Comparison of ENCODE assay signal across 29 mouse cellular contexts in the genomic region with DNA sequence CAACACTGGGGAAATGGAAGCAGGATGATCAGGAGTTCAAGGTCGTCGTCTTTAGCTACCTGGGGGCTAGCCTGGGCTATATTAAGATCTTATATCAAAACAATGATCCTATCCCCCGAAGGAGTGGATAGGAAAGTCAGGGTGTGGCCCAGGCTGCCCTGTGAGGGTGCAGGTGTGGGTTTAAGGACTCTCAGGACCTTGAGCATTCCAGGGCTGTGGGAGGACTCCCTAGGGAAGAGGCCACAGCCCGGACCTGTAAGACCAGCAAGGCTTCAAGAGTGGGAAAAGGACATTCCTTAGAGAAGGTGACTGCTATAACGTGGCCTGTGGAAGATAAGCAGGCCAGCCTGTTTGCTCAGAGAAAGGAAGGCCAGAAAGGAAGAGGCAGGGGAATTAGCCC. TPM values are rescaled to one million over a fixed set of nuclear protein-coding genes. Genes with fewer than 3 reads are reported as not detected.
A peak's percentile ranks its signal among the peaks of the same experiment; 100 is the strongest.
DNase-seq lines count a peak whose midpoint lies in the region; ATAC-seq and TF ChIP-seq lines count a peak whose summit lies in the region.
"Had no signal": no experiment of that assay in that cellular context is flagged by ENCODE, and none has a peak within 500 bp of the region (broad histone marks: within the 10 kb centered on the region; RNA-seq: fewer than 3 reads in every experiment).

No protein-coding gene starts in this region.

- no peak for TF ChIP-seq EP300 in stomach, postnatal 0 days (optimal IDR thresholded peaks at IDR 0.05)

- H3K27ac ChIP-seq in kidney, embryonic 15.5 days, result no peak overlapping the region
- no peak overlapping the region; the same call in 1 of the 2 replicates for H3K27ac ChIP-seq in stomach, embryonic 14.5 days (ENCODE audit: low read length)
- H3K27ac ChIP-seq in stomach, postnatal 0 days (replicated peaks), result no peak overlapping the region
- peak overlapping the region; percentile 54; the same call in 1 of the 2 replicates for H3K27ac ChIP-seq in intestine, embryonic 15.5 days
- H3K27ac ChIP-seq: forebrain, embryonic 13.5 days; hindbrain, embryonic 14.5 days; limb, embryonic 10.5 days; midbrain, embryonic 13.5 days; neural tube, embryonic 12.5 days had no signal

- H3K36me3 ChIP-seq in kidney, embryonic 15.5 days, result no peaks in the 10 kb centered on the region
- no peaks in the 10 kb centered on the region for H3K36me3 ChIP-seq in stomach, embryonic 14.5 days (ENCODE audit: control insufficient read depth, insufficient read depth, low read length)
- H3K36me3 ChIP-seq in stomach, postnatal 0 days (ENCODE audit: control insufficient read depth, insufficient read depth, low read length), result no peaks in the 10 kb centered on the region
- H3K36me3 ChIP-seq in intestine, embryonic 15.5 days, result no peaks in the 10 kb centered on the region; the same call in 1 of the 2 replicates
- H3K36me3 ChIP-seq: heart, embryonic 12.5 days; limb, embryonic 10.5 days; midbrain, embryonic 13.5 days; neural tube, embryonic 12.5 days had no signal

- peaks cover 28% of the 10 kb centered on the region for H3K27me3 ChIP-seq in kidney, embryonic 15.5 days
- peaks cover 8% of the 10 kb centered on the region; the same call in 1 of the 2 replicates for H3K27me3 ChIP-seq in stomach, embryonic 14.5 days (ENCODE audit: control insufficient read depth, insufficient read depth, low read length)
- H3K27me3 ChIP-seq in stomach, postnatal 0 days (ENCODE audit: control insufficient read depth, insufficient read depth, low read length), result no peaks in the 10 kb centered on the region
- 0 out of 2 replicates have a peak, but pooled peaks cover 7% of the 10 kb centered on the region for H3K27me3 ChIP-seq in intestine, embryonic 15.5 days (replicated peaks)

- no peak for DNase-seq in kidney, adult 11 months
- DNase-seq in stomach, postnatal 0 days (ENCODE audit: low spot score), result no peak
- DNase-seq in cerebellum, adult 11-12 months, result no peak
- no peak for DNase-seq in adrenal gland, postnatal 10 days
- DNase-seq: adrenal gland, postnatal 36 days; B cell, adult 2 months; cerebellum, adult 18-20 months; cerebellum, postnatal 36 days; heart, adult 11 months; heart, postnatal 36 days; kidney, adult 18-20 months; liver, postnatal 0 days; right cerebral cortex, postnatal 4 days; thymus, postnatal 4 days had no signal

- peaks cover 30% of the 10 kb centered on the region for H3K4me1 ChIP-seq in kidney, embryonic 15.5 days
- H3K4me1 ChIP-seq in stomach, embryonic 14.5 days (ENCODE audit: control insufficient read depth, insufficient read depth, low read length), result peaks cover 7% of the 10 kb centered on the region; the same call in 1 of the 2 replicates
- H3K4me1 ChIP-seq in stomach, postnatal 0 days (replicated peaks; ENCODE audit: control insufficient read depth, insufficient read depth), result peaks cover 6% of the 10 kb centered on the region; the same call in 1 of the 2 replicates
- peaks cover 15% of the 10 kb centered on the region for H3K4me1 ChIP-seq in intestine, embryonic 15.5 days (replicated peaks)
- H3K4me1 ChIP-seq: forebrain, embryonic 13.5 days had no signal

- TF ChIP-seq CTCF in stomach, postnatal 0 days (IDR thresholded peaks at IDR 0.05; ENCODE audit: low read depth), result no peak

- peak overlapping the region; percentile 46; the same call in 1 of the 2 replicates for H3K4me3 ChIP-seq in kidney, embryonic 15.5 days (replicated peaks)
- peak overlapping the region; percentile 44; the same call in 1 of the 2 replicates for H3K4me3 ChIP-seq in stomach, embryonic 14.5 days (ENCODE audit: low read depth, low read length)
- no peak overlapping the region for H3K4me3 ChIP-seq in stomach, postnatal 0 days (ENCODE audit: low read depth, low read length)
- H3K4me3 ChIP-seq in intestine, embryonic 15.5 days (replicated peaks), result peak overlapping the region; percentile 18
- H3K4me3 ChIP-seq: erythroblast, embryonic 14.5 days; forebrain, embryonic 13.5 days; heart, embryonic 12.5 days; limb, embryonic 10.5 days; midbrain, embryonic 13.5 days; neural tube, embryonic 12.5 days had no signal

- 68% methylated on average over 5 of the region's 5 CpGs for WGBS in kidney, embryonic 15.5 days
- whole genome bisulfite sequencing in stomach, embryonic 14.5 days, result 63% methylated on average over 5 of the region's 5 CpGs
- 53% methylated on average over 5 of the region's 5 CpGs for WGBS in stomach, postnatal 0 days
- 64% methylated on average over 5 of the region's 5 CpGs for WGBS in intestine, embryonic 15.5 days

- H3K9me3 ChIP-seq in kidney, embryonic 15.5 days (replicated peaks), result no peaks in the 10 kb centered on the region
- H3K9me3 ChIP-seq in stomach, embryonic 14.5 days (ENCODE audit: control insufficient read depth, low read depth, low read length), result no peaks in the 10 kb centered on the region
- no peaks in the 10 kb centered on the region for H3K9me3 ChIP-seq in stomach, postnatal 0 days (ENCODE audit: control insufficient read depth, low read length)
- H3K9me3 ChIP-seq in intestine, embryonic 15.5 days, result no peaks in the 10 kb centered on the region
- H3K9me3 ChIP-seq: forebrain, embryonic 13.5 days; heart, embryonic 12.5 days; limb, embryonic 10.5 days; midbrain, embryonic 13.5 days; neural tube, embryonic 12.5 days had no signal

- no peak for ATAC-seq in kidney, embryonic 15.5 days (replicated peaks; ENCODE audit: low FRiP score)
- no peak for ATAC-seq in stomach, embryonic 14.5 days (ENCODE audit: insufficient number of reproducible peaks, insufficient read depth, low FRiP score, low read depth)
- no peak for ATAC-seq in stomach, postnatal 0 days (ENCODE audit: low FRiP score, low TSS enrichment)
- no peak for ATAC-seq in intestine, embryonic 15.5 days
- ATAC-seq: forebrain, embryonic 13.5 days; liver, postnatal 0 days; midbrain, embryonic 13.5 days had no signal

- H3K9ac ChIP-seq in kidney, embryonic 15.5 days, result no peak overlapping the region
- H3K9ac ChIP-seq in stomach, embryonic 14.5 days (replicated peaks; ENCODE audit: low read depth, low read length), result no peak overlapping the region
- H3K9ac ChIP-seq in stomach, postnatal 0 days (ENCODE audit: low read length), result no peak overlapping the region
- H3K9ac ChIP-seq in intestine, embryonic 15.5 days, result no peak overlapping the region
- H3K9ac ChIP-seq: forebrain, embryonic 13.5 days; heart, embryonic 12.5 days; hindbrain, embryonic 14.5 days; liver, postnatal 0 days; midbrain, embryonic 13.5 days; neural tube, embryonic 12.5 days had no signal

- peak overlapping the region; percentile 49 for H3K4me2 ChIP-seq in kidney, embryonic 15.5 days
- peak overlapping the region; percentile 37 for H3K4me2 ChIP-seq in stomach, embryonic 14.5 days (replicated peaks; ENCODE audit: low read depth, low read length)
- no peak overlapping the region for H3K4me2 ChIP-seq in stomach, postnatal 0 days (replicated peaks; ENCODE audit: low read depth)
- H3K4me2 ChIP-seq in intestine, embryonic 15.5 days (replicated peaks), result peak overlapping the region; percentile 46; the same call in 1 of the 2 replicates
- H3K4me2 ChIP-seq: forebrain, embryonic 13.5 days; heart, embryonic 12.5 days; hindbrain, embryonic 14.5 days; midbrain, embryonic 13.5 days; neural tube, embryonic 12.5 days had no signal

RNA-seq across cellular contexts. Expression of a gene that starts 2.6 kb away (rescaled TPM):
- 39.3 and 45.6 TPM in 2 replicates for polyA plus RNA-seq in kidney, embryonic 15.5 days (2015; fragmentation: Nextera tagmentation; extraction: Ambion mirVana)
- 91.5 and 93.9 TPM in 2 replicates for polyA plus RNA-seq in stomach, embryonic 14.5 days (2014; fragmentation: Nextera tagmentation; extraction: Ambion mirVana)
- 43.8 and 51.6 TPM in 2 replicates for polyA plus RNA-seq in stomach, postnatal 0 days (2015; fragmentation: Nextera tagmentation; extraction: Ambion mirVana)
- 45.6 and 49.2 TPM in 2 replicates for polyA plus RNA-seq in intestine, embryonic 15.5 days (2015; fragmentation: Nextera tagmentation; extraction: Ambion mirVana)
- total RNA-seq in adrenal gland, postnatal 10 days (2021), result under 1 TPM; 0.21 to 0.57 TPM
- total RNA-seq: adrenal gland, postnatal 36 days; gastrocnemius, adult 8-10 months; heart, postnatal 36 days; layer of hippocampus, adult 8-10 months; megakaryocyte, adult 5-6 weeks had no signal
- polyA plus RNA-seq: erythroblast, embryonic 14.5 days; forebrain, embryonic 13.5 days; hindbrain, embryonic 14.5 days; midbrain, embryonic 13.5 days had no signal

RNA-seq across cellular contexts. Expression of a gene that starts 12.0 kb away (rescaled TPM):
- polyA plus RNA-seq in kidney, embryonic 15.5 days (2015; fragmentation: Nextera tagmentation; extraction: Ambion mirVana), result 23.3 and 26.1 TPM in 2 replicates
- polyA plus RNA-seq in stomach, embryonic 14.5 days (2014; fragmentation: Nextera tagmentation; extraction: Ambion mirVana), result 22.1 and 26.3 TPM in 2 replicates
- 9.4 and 10.2 TPM in 2 replicates for polyA plus RNA-seq in stomach, postnatal 0 days (2015; fragmentation: Nextera tagmentation; extraction: Ambion mirVana)
- 18.5 and 25.7 TPM in 2 replicates for polyA plus RNA-seq in intestine, embryonic 15.5 days (2015; fragmentation: Nextera tagmentation; extraction: Ambion mirVana)
- 10 to 100 TPM; 23.6 to 24.2 TPM for total RNA-seq in adrenal gland, postnatal 10 days (2021)

RNA-seq across cellular contexts. Expression of a gene that starts 28.9 kb away (rescaled TPM):
- 2.0 and 5.1 TPM in 2 replicates for polyA plus RNA-seq in kidney, embryonic 15.5 days (2015; fragmentation: Nextera tagmentation; extraction: Ambion mirVana)
- polyA plus RNA-seq in stomach, embryonic 14.5 days (2014; fragmentation: Nextera tagmentation; extraction: Ambion mirVana), result 1.0 TPM in 1 of 2 replicates, not detected in the other
- 0.24 and 0.29 TPM in 2 replicates for polyA plus RNA-seq in stomach, postnatal 0 days (2015; fragmentation: Nextera tagmentation; extraction: Ambion mirVana)
- 3.9 and 5.3 TPM in 2 replicates for polyA plus RNA-seq in intestine, embryonic 15.5 days (2015; fragmentation: Nextera tagmentation; extraction: Ambion mirVana)
- 1 to 10 TPM in 1 of 2 experiments, under 1 TPM in 1; 0.75 to 3.3 TPM for total RNA-seq in adrenal gland, postnatal 10 days (2021)
- total RNA-seq: adrenal gland, postnatal 36 days; gastrocnemius, adult 8-10 months; heart, postnatal 36 days; layer of hippocampus, adult 8-10 months; liver, adult 2 months had no signal
- polyA plus RNA-seq: forebrain, embryonic 13.5 days; frontal cortex, adult 2 months; liver, adult 2 months had no signal

RNA-seq across cellular contexts. Expression of a gene that starts 37.6 kb away (rescaled TPM):
- not detected in 2 replicates for polyA plus RNA-seq in kidney, embryonic 15.5 days (2015; fragmentation: Nextera tagmentation; extraction: Ambion mirVana)
- polyA plus RNA-seq in stomach, embryonic 14.5 days (2014; fragmentation: Nextera tagmentation; extraction: Ambion mirVana), result not detected in 2 replicates
- not detected in 2 replicates for polyA plus RNA-seq in stomach, postnatal 0 days (2015; fragmentation: Nextera tagmentation; extraction: Ambion mirVana)
- polyA plus RNA-seq in intestine, embryonic 15.5 days (2015; fragmentation: Nextera tagmentation; extraction: Ambion mirVana), result not detected in 2 replicates
- total RNA-seq in adrenal gland, postnatal 10 days (2021), result not detected
- total RNA-seq: adrenal gland, postnatal 36 days; gastrocnemius, adult 8-10 months; heart, postnatal 36 days; layer of hippocampus, adult 8-10 months; liver, adult 2 months; megakaryocyte, adult 5-6 weeks had no signal
- polyA plus RNA-seq: forebrain, embryonic 13.5 days; frontal cortex, adult 2 months; heart, embryonic 12.5 days; hindbrain, embryonic 14.5 days; limb, embryonic 10.5 days; liver, adult 2 months; liver, postnatal 0 days; midbrain, embryonic 13.5 days; neural tube, embryonic 12.5 days had no signal

RNA-seq across cellular contexts. Expression of a gene that starts 41.8 kb away (rescaled TPM):
- 52.9 and 56.3 TPM in 2 replicates for polyA plus RNA-seq in kidney, embryonic 15.5 days (2015; fragmentation: Nextera tagmentation; extraction: Ambion mirVana)
- polyA plus RNA-seq in stomach, embryonic 14.5 days (2014; fragmentation: Nextera tagmentation; extraction: Ambion mirVana), result 69.7 and 71.2 TPM in 2 replicates
- 15.4 and 16.2 TPM in 2 replicates for polyA plus RNA-seq in stomach, postnatal 0 days (2015; fragmentation: Nextera tagmentation; extraction: Ambion mirVana)
- polyA plus RNA-seq in intestine, embryonic 15.5 days (2015; fragmentation: Nextera tagmentation; extraction: Ambion mirVana), result 173 and 195 TPM in 2 replicates
- 10 to 100 TPM in 1 of 2 experiments, 1 to 10 TPM in 1; 8.2 to 13.9 TPM for total RNA-seq in adrenal gland, postnatal 10 days (2021)
- total RNA-seq: gastrocnemius, adult 8-10 months; megakaryocyte, adult 5-6 weeks had no signal
